Mouse (Mus musculus): ENCODE measurements around the gene Jaml.
A peak's percentile ranks its signal among the peaks of the same experiment; 100 is the strongest.

Gene Jaml

DNA sequence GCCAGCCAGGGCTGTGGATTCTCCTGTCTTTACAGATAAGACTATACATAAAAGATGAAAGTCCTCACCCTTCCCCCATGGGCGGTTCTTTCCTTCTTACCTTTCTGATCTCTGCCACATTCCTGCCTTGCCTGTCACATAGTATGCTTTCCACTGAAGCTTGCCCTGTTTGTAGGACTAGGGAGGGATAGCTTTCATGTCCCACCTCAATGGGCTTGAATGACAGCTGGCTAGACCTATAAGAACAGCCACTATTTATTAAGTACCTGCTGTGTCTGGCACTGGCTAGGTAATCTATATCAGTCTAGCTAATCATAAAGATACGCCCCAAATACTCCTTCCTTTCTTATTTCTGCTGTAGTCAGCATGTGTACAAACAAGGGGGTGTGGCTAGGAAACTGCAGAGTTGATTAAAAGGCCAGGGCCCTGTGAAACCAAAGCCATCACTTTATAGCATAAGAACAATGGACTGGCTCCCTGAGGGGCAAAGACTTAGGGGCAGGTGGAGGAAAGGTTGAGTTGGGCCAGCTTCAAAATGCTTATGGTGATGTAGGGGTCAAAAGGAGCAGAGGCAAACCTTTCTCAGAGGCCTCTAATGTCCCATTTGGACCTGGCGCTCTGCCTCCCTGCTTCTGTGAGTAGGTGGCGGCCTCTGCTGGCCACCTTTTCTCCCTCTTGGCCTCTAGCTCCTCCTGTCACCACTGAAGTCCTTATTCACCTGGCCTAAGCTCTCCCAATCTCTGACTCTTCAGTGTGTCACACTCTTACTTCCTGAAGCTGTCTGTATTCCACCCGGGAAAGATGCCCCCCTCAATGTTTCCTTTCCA is 54.7 kb downstream of the Jaml start:
- peaks cover 21% of the 10 kb centered on the region for H3K4me1 ChIP-seq (replicated peaks; ENCODE audit: low read depth, low read length)
- no peak overlapping the region for H3K4me3 ChIP-seq (replicated peaks; ENCODE audit: low read length)
- no peaks in the 10 kb centered on the region for H3K9me3 ChIP-seq (ENCODE audit: low read length)
- peaks cover 63% of the 10 kb centered on the region for H3K27me3 ChIP-seq (ENCODE audit: insufficient read depth, low read length)
- TF ChIP-seq POU5F1 (IDR thresholded peaks at IDR 0.05; ENCODE audit: borderline replicate concordance, low read length), result no peak
- TF ChIP-seq CTCF (conservative IDR thresholded peaks at IDR 0.05; ENCODE audit: low read length), result peak; percentile 48
- no peaks in the 10 kb centered on the region for H3K36me3 ChIP-seq (ENCODE audit: insufficient read depth, low read length)

DNA sequence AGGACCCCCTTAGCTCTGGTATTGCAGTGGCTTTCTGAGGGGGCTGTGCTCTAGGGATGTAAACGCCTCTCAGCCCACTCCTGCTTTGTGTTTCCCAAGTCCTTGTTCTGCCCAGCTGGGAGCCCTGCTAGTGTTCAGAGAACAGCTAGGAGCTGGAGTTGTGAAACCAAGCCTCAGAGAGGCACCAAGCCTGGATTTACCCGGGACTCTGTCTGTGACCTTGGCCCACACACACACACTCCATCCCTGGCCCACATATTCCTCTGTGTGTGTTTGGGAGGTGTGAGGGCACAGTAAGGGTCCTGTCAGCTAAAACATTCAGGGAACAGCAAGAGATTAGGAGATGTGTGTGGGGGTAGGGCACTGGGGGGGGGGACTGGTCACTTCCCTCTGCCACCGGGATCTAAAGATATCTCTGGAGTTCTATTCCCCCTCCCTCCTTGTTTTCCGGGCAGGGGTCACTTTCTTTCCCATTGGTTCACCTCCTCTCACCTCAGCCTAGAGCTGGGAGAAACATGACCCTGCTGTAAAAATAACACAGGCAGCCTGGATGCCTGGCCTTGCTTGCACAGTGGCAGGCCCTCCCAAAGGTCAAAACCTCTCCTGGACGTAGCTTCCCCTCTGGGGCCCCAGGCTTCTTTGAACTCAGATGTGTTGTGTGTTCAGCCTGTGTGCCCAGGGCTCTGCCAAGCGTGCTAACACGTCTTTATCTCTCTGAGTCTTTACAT is 57.6 kb downstream of the Jaml start:
- TF ChIP-seq CTCF (conservative IDR thresholded peaks at IDR 0.05; ENCODE audit: low read length) (no peak), NANOG (IDR thresholded peaks at IDR 0.05; ENCODE audit: borderline replicate concordance, low read length) (no peak), POU5F1 (IDR thresholded peaks at IDR 0.05; ENCODE audit: borderline replicate concordance, low read length) (no peak)
- Histone ChIP-seq H3K4me1 (replicated peaks; ENCODE audit: low read depth, low read length) (peaks cover 27% of the 10 kb centered on the region), H3K4me3 (replicated peaks; ENCODE audit: low read length) (no peak overlapping the region)

DNA sequence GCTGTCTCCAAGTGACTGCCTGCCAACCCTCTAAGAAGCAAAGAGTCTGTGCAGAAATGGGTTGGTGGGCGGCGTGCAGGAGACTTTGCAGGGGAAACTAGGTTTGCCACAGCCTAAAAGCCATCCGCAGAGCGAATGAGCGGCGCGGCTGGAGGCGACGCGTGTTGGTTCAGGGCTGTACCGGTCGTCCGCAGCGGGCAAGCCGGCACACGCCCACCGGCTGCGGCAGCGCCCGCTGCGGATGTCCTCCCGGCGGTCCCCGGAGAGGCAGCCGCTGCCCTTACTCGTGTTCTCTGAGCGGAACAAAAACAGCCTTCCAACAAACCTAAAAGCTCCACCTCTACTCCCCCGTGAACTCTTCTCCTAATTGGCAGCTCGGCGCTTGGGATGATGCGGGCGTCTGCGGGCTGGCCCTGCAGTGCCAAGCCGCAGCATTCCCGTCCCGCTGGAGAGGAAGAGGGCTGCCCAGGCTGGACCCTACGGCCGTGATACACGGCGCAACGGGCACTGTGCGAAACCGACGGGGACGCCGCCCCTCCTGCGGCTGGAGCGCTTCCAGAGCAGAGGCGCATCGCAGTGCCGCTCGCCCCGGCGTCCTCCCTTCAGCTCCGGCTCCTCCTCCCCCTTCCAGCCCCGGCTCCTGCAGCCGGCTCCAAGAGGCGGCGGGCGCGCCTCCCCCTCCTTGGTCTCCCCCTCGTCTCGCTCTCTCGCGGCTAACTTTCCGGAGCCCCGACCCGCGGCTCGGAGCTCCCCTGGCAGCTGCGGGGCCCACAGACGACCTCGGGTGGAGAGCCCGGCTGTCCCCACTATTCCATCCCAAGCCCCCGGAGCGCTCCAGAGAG is 59.4 kb downstream of the Jaml start, which contains the start of gene Scn4b:
Scn4b (plus strand) TSS at position 205 of the 842 bp plus-strand sequence.
- Histone ChIP-seq H3K4me3 (replicated peaks; ENCODE audit: low read length) (peak within 1 kb of the TSS; percentile 79), H3K27me3 (ENCODE audit: insufficient read depth, low read length) (peaks cover 88% of the 10 kb centered on the region), H3K36me3 (ENCODE audit: insufficient read depth, low read length) (no peaks in the 10 kb centered on the region), H3K4me1 (replicated peaks; ENCODE audit: low read depth, low read length) (peaks cover 44% of the 10 kb centered on the region), H3K9me3 (ENCODE audit: low read length) (no peaks in the 10 kb centered on the region)
- TF ChIP-seq NANOG (IDR thresholded peaks at IDR 0.05; ENCODE audit: borderline replicate concordance, low read length) (no peak), POU5F1 (IDR thresholded peaks at IDR 0.05; ENCODE audit: borderline replicate concordance, low read length) (no peak), CTCF (conservative IDR thresholded peaks at IDR 0.05; ENCODE audit: low read length) (no peak)

More for the DNA sequence above, 57.6 kb downstream of the Jaml start:
- Histone ChIP-seq H3K9me3 (ENCODE audit: low read length) (no peaks in the 10 kb centered on the region), H3K27me3 (ENCODE audit: insufficient read depth, low read length) (peaks cover 76% of the 10 kb centered on the region), H3K36me3 (ENCODE audit: insufficient read depth, low read length) (no peaks in the 10 kb centered on the region)

DNA sequence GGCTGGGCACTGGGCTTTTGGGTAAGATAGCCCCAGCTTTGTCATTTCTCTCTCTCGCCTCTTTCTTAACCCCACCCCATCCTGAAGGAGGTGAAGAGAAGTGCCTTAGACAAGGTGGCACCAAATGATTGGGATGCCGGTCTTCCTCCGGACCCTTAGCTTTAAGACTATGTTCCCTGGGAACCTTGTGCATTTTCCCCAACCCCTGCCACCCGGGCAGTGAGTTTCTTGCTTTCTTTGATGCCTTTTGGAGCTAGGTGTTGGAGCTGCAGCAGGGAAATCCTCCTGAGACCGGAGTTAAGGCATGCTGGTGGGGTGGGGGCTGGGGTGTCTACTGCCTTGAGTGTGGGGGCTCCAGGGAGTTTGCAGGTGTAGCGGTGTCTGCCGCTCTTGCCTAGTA is 60.1 kb downstream of the Jaml start:
- Histone ChIP-seq H3K4me3 (replicated peaks; ENCODE audit: low read length) (peak overlapping the region; percentile 79), H3K4me1 (replicated peaks; ENCODE audit: low read depth, low read length) (peaks cover 41% of the 10 kb centered on the region), H3K9me3 (ENCODE audit: low read length) (no peaks in the 10 kb centered on the region), H3K36me3 (ENCODE audit: insufficient read depth, low read length) (no peaks in the 10 kb centered on the region), H3K27me3 (ENCODE audit: insufficient read depth, low read length) (peaks cover 94% of the 10 kb centered on the region)
- no peak for TF ChIP-seq NANOG (IDR thresholded peaks at IDR 0.05; ENCODE audit: borderline replicate concordance, low read length)
- no peak for TF ChIP-seq CTCF (conservative IDR thresholded peaks at IDR 0.05; ENCODE audit: low read length)
- TF ChIP-seq POU5F1 (IDR thresholded peaks at IDR 0.05; ENCODE audit: borderline replicate concordance, low read length), result no peak

GRCm38 (mm10) chr9:45140945-45141344 is 62.0 kb downstream of the Jaml start:
- no peak for TF ChIP-seq CTCF (conservative IDR thresholded peaks at IDR 0.05; ENCODE audit: low read length)
- H3K4me3 ChIP-seq (replicated peaks; ENCODE audit: low read length), result no peak overlapping the region
- peaks cover 95% of the 10 kb centered on the region for H3K27me3 ChIP-seq (ENCODE audit: insufficient read depth, low read length)
- H3K9me3 ChIP-seq (ENCODE audit: low read length), result no peaks in the 10 kb centered on the region
- H3K4me1 ChIP-seq (replicated peaks; ENCODE audit: low read depth, low read length), result peaks cover 54% of the 10 kb centered on the region
- no peaks in the 10 kb centered on the region for H3K36me3 ChIP-seq (ENCODE audit: insufficient read depth, low read length)

DNA sequence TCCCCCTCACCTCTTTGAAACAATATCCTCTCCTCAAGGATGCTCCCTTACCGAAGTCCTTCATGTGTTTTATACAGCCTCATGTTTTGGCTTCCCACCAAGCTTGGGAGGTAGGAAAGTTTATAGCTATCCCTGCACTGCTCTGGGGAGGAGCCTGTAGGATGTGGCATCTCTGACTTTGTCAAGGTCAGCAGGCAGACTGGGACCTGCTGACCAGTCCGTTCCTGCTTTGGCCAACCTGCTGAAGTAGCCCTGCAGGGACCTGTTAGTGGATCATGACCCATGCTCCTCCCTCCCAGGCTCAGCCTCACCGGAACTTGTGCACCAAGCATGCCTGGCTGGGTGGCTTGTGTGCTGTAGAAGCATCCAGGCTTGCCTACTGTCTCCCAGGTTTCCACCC is 63.7 kb downstream of the Jaml start:
- Histone ChIP-seq H3K9me3 (ENCODE audit: low read length) (no peaks in the 10 kb centered on the region), H3K27me3 (ENCODE audit: insufficient read depth, low read length) (peaks cover 87% of the 10 kb centered on the region), H3K4me1 (replicated peaks; ENCODE audit: low read depth, low read length) (peaks cover 63% of the 10 kb centered on the region), H3K36me3 (ENCODE audit: insufficient read depth, low read length) (no peaks in the 10 kb centered on the region), H3K4me3 (replicated peaks; ENCODE audit: low read length) (no peak overlapping the region)
- TF ChIP-seq NANOG (IDR thresholded peaks at IDR 0.05; ENCODE audit: borderline replicate concordance, low read length) (no peak), POU5F1 (IDR thresholded peaks at IDR 0.05; ENCODE audit: borderline replicate concordance, low read length) (no peak), CTCF (conservative IDR thresholded peaks at IDR 0.05; ENCODE audit: low read length) (no peak)

- Histone ChIP-seq H3K4me1 (replicated peaks; ENCODE audit: low read depth, low read length) (peaks cover 51% of the 10 kb centered on the region), H3K9me3 (ENCODE audit: low read length) (no peaks in the 10 kb centered on the region), H3K36me3 (ENCODE audit: insufficient read depth, low read length) (no peaks in the 10 kb centered on the region), H3K4me3 (replicated peaks; ENCODE audit: low read length) (peak overlapping the region; percentile 64), H3K27me3 (ENCODE audit: insufficient read depth, low read length) (peaks cover 82% of the 10 kb centered on the region)
- peak; percentile 31 for TF ChIP-seq CTCF (conservative IDR thresholded peaks at IDR 0.05; ENCODE audit: low read length)
- TF ChIP-seq POU5F1 (IDR thresholded peaks at IDR 0.05; ENCODE audit: borderline replicate concordance, low read length), result no peak
Measured at GRCm38 (mm10) chr9:45145533-45146266, 66.7 kb downstream of the Jaml start.

DNA sequence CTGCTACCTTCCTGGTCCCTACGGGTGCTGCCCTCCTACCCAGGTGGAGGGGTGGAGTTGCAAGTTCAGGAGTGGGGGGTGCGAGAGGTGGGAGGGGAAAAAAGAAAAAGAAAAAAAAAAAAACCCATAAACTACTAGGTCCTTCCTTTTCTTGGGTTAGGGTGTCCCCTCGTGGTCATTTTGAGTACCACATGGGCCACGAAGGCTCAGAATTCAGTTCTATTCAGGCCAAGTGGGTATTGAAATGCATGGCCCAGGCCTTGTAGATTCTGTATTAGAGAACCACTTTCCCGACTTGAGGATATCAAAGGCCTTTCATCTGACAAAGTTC is 67.2 kb downstream of the Jaml start:
- Histone ChIP-seq H3K27me3 (ENCODE audit: insufficient read depth, low read length) (peaks cover 81% of the 10 kb centered on the region), H3K9me3 (ENCODE audit: low read length) (no peaks in the 10 kb centered on the region), H3K36me3 (ENCODE audit: insufficient read depth, low read length) (no peaks in the 10 kb centered on the region), H3K4me3 (replicated peaks; ENCODE audit: low read length) (peak overlapping the region; percentile 64), H3K4me1 (replicated peaks; ENCODE audit: low read depth, low read length) (peaks cover 50% of the 10 kb centered on the region)
- TF ChIP-seq POU5F1 (IDR thresholded peaks at IDR 0.05; ENCODE audit: borderline replicate concordance, low read length) (no peak), CTCF (conservative IDR thresholded peaks at IDR 0.05; ENCODE audit: low read length) (peak; percentile 90)
